Mouse (Mus musculus): ENCODE results near the gene Nkx1-2. TPM values are rescaled to one million over a fixed set of nuclear protein-coding genes. Genes with fewer than 3 reads are reported as not detected.

The Nkx1-2 gene
- total RNA-seq, 1 experiment from 2014 or later: not detected

- ATAC-seq (replicated peaks; ENCODE audit: insufficient number of reproducible peaks, low FRiP score, low TSS enrichment, poor library complexity, severe bottlenecking): peak; percentile 76
These were observed 11.3 kb upstream of the Nkx1-2 start, which contains the start of gene Lhpp for GRCm38 (mm10) chr7:132610468-132611318. TSS of gene Lhpp (plus strand) at chr7:132610638.

GRCm38 (mm10) chr7:132608316-132609020 is 9.0 kb upstream of the Nkx1-2 start:
- ATAC-seq (replicated peaks; ENCODE audit: insufficient number of reproducible peaks, low FRiP score, low TSS enrichment, poor library complexity, severe bottlenecking): no peak

- no peak for ATAC-seq (replicated peaks; ENCODE audit: insufficient number of reproducible peaks, low FRiP score, low TSS enrichment, poor library complexity, severe bottlenecking)
These were observed 6.3 kb upstream of the Nkx1-2 start for GRCm38 (mm10) chr7:132605689-132606088.

GRCm38 (mm10) chr7:132604720-132605119 is 5.3 kb upstream of the Nkx1-2 start:
- no peak for ATAC-seq (replicated peaks; ENCODE audit: insufficient number of reproducible peaks, low FRiP score, low TSS enrichment, poor library complexity, severe bottlenecking)

- ATAC-seq (replicated peaks; ENCODE audit: insufficient number of reproducible peaks, low FRiP score, low TSS enrichment, poor library complexity, severe bottlenecking): no peak
These were observed 1.5 kb upstream of the Nkx1-2 start for GRCm38 (mm10) chr7:132600926-132601325.

- no peak for ATAC-seq (replicated peaks; ENCODE audit: insufficient number of reproducible peaks, low FRiP score, low TSS enrichment, poor library complexity, severe bottlenecking)
These were observed 589 bp upstream of the Nkx1-2 start for GRCm38 (mm10) chr7:132600026-132600425.

GRCm38 (mm10) chr7:132597251-132598041 is 2.0 kb downstream of the Nkx1-2 start:
- ATAC-seq (replicated peaks; ENCODE audit: insufficient number of reproducible peaks, low FRiP score, low TSS enrichment, poor library complexity, severe bottlenecking): no peak

GRCm38 (mm10) chr7:132596557-132597250 is 2.7 kb downstream of the Nkx1-2 start:
- no peak for ATAC-seq (replicated peaks; ENCODE audit: insufficient number of reproducible peaks, low FRiP score, low TSS enrichment, poor library complexity, severe bottlenecking)

- ATAC-seq (replicated peaks; ENCODE audit: insufficient number of reproducible peaks, low FRiP score, low TSS enrichment, poor library complexity, severe bottlenecking): no peak
These were observed 3.6 kb downstream of the Nkx1-2 start for GRCm38 (mm10) chr7:132595787-132596186.

GRCm38 (mm10) chr7:132594325-132594724 is 5.1 kb downstream of the Nkx1-2 start:
- no peak for ATAC-seq (replicated peaks; ENCODE audit: insufficient number of reproducible peaks, low FRiP score, low TSS enrichment, poor library complexity, severe bottlenecking)

GRCm38 (mm10) chr7:132593762-132594161 is 5.7 kb downstream of the Nkx1-2 start:
- ATAC-seq (replicated peaks; ENCODE audit: insufficient number of reproducible peaks, low FRiP score, low TSS enrichment, poor library complexity, severe bottlenecking): no peak

GRCm38 (mm10) chr7:132589610-132590009 is 9.8 kb downstream of the Nkx1-2 start:
- no peak for ATAC-seq (replicated peaks; ENCODE audit: insufficient number of reproducible peaks, low FRiP score, low TSS enrichment, poor library complexity, severe bottlenecking)

- ATAC-seq (replicated peaks; ENCODE audit: insufficient number of reproducible peaks, low FRiP score, low TSS enrichment, poor library complexity, severe bottlenecking): no peak
These were observed 12.3 kb downstream of the Nkx1-2 start for GRCm38 (mm10) chr7:132587167-132587566.

- ATAC-seq (replicated peaks; ENCODE audit: insufficient number of reproducible peaks, low FRiP score, low TSS enrichment, poor library complexity, severe bottlenecking): no peak
These were observed 13.5 kb downstream of the Nkx1-2 start for GRCm38 (mm10) chr7:132585695-132586491.

GRCm38 (mm10) chr7:132581441-132581840 is 18.0 kb downstream of the Nkx1-2 start:
- no peak for ATAC-seq (replicated peaks; ENCODE audit: insufficient number of reproducible peaks, low FRiP score, low TSS enrichment, poor library complexity, severe bottlenecking)

- ATAC-seq (replicated peaks; ENCODE audit: insufficient number of reproducible peaks, low FRiP score, low TSS enrichment, poor library complexity, severe bottlenecking): no peak
These were observed 18.9 kb downstream of the Nkx1-2 start for GRCm38 (mm10) chr7:132580511-132580910.

- no peak for ATAC-seq (replicated peaks; ENCODE audit: insufficient number of reproducible peaks, low FRiP score, low TSS enrichment, poor library complexity, severe bottlenecking)
These were observed 22.5 kb downstream of the Nkx1-2 start for GRCm38 (mm10) chr7:132576891-132577290.

- ATAC-seq (replicated peaks; ENCODE audit: insufficient number of reproducible peaks, low FRiP score, low TSS enrichment, poor library complexity, severe bottlenecking): peak; percentile 96
These were observed 23.3 kb downstream of the Nkx1-2 start, which contains the start of gene Oat for GRCm38 (mm10) chr7:132576116-132576650. TSS of gene Oat (minus strand) at chr7:132576398.

Measured in monocyte, adult 5-6 weeks (primary cell).